Mouse (Mus musculus): ENCODE measurements around the gene Slc16a12. TPM values are rescaled to one million over a fixed set of nuclear protein-coding genes. Genes with fewer than 3 reads are reported as not detected.

Gene Slc16a12
- polyA plus RNA-seq, 2 experiments = 4.8 to 9.7 TPM

GRCm38 (mm10) chr19:34706261-34706660, 40.8 kb downstream of the Slc16a12 start:
- H3K9ac ChIP-seq (replicated peaks) = no peak overlapping the region
- DNase-seq (ENCODE audit: low read depth in 3 of 3, low spot score in 3 of 3) (no peak), ATAC-seq (ENCODE audit: insufficient read depth) (no peak)
- H3K9me3 ChIP-seq (ENCODE audit: control insufficient read depth, low read length) = no peaks in the 10 kb centered on the region
- TF ChIP-seq CTCF (IDR thresholded peaks at IDR 0.05; ENCODE audit: low read depth) (no peak), EP300 (IDR thresholded peaks at IDR 0.05; ENCODE audit: low read depth) (no peak)
- H3K4me3 ChIP-seq (ENCODE audit: insufficient read depth in 1 of 2, low read depth in 2 of 2, low read length in 2 of 2) = no peak overlapping the region
- no peak overlapping the region for H3K4me2 ChIP-seq (ENCODE audit: low read depth)
- no peaks in the 10 kb centered on the region for H3K36me3 ChIP-seq (replicated peaks; ENCODE audit: control insufficient read depth, insufficient read depth, low read depth)
- H3K4me1 ChIP-seq (replicated peaks; ENCODE audit: control insufficient read depth in 2 of 2, insufficient read depth in 2 of 2, low read length in 1 of 2) = no peaks in the 10 kb centered on the region; a peak in 1 of 4 replicates
- H3K27me3 ChIP-seq (ENCODE audit: control insufficient read depth, insufficient read depth, low read length) = no peaks in the 10 kb centered on the region
- no peak overlapping the region for H3K27ac ChIP-seq
- WGBS (ENCODE audit: insufficient replicate concordance) = 66% methylated on average over 6 of the region's 6 CpGs

GRCm38 (mm10) chr19:34705141-34705540, 41.9 kb downstream of the Slc16a12 start:
- no peaks in the 10 kb centered on the region for H3K4me1 ChIP-seq (replicated peaks; ENCODE audit: control insufficient read depth in 2 of 2, insufficient read depth in 2 of 2, low read length in 1 of 2)
- no peak overlapping the region for H3K4me2 ChIP-seq (ENCODE audit: low read depth)
- H3K27me3 ChIP-seq (ENCODE audit: control insufficient read depth, insufficient read depth, low read length) = no peaks in the 10 kb centered on the region
- ATAC-seq (ENCODE audit: insufficient read depth) (no peak), DNase-seq (ENCODE audit: low read depth in 3 of 3, low spot score in 3 of 3) (no peak)
- TF ChIP-seq EP300 (IDR thresholded peaks at IDR 0.05; ENCODE audit: low read depth) (no peak), CTCF (IDR thresholded peaks at IDR 0.05; ENCODE audit: low read depth) (no peak)
- no peak overlapping the region for H3K27ac ChIP-seq
- no peaks in the 10 kb centered on the region for H3K9me3 ChIP-seq (ENCODE audit: control insufficient read depth, low read length)
- H3K36me3 ChIP-seq (replicated peaks; ENCODE audit: control insufficient read depth, insufficient read depth, low read depth) = no peaks in the 10 kb centered on the region
- no peak overlapping the region for H3K4me3 ChIP-seq (ENCODE audit: insufficient read depth in 1 of 2, low read depth in 2 of 2, low read length in 2 of 2)
- no peak overlapping the region for H3K9ac ChIP-seq (replicated peaks)
- 65% methylated on average over 1 of the region's 1 CpGs for WGBS (ENCODE audit: insufficient replicate concordance)

GRCm38 (mm10) chr19:34699300-34699699, 47.8 kb downstream of the Slc16a12 start:
- ATAC-seq (ENCODE audit: insufficient read depth) (no peak), DNase-seq (ENCODE audit: low read depth in 3 of 3, low spot score in 3 of 3) (no peak)
- Histone ChIP-seq H3K4me1 (replicated peaks; ENCODE audit: control insufficient read depth in 2 of 2, insufficient read depth in 2 of 2, low read length in 1 of 2) (peaks cover 0 to 6% of the 10 kb centered on the region in 2 experiments; a peak in 1 of 4 replicates), H3K9ac (replicated peaks) (no peak overlapping the region), H3K4me2 (ENCODE audit: low read depth) (no peak overlapping the region), H3K9me3 (ENCODE audit: control insufficient read depth, low read length) (no peaks in the 10 kb centered on the region), H3K27ac (no peak overlapping the region), H3K27me3 (ENCODE audit: control insufficient read depth, insufficient read depth, low read length) (no peaks in the 10 kb centered on the region), H3K36me3 (replicated peaks; ENCODE audit: control insufficient read depth, insufficient read depth, low read depth) (no peaks in the 10 kb centered on the region), H3K4me3 (ENCODE audit: insufficient read depth in 1 of 2, low read depth in 2 of 2, low read length in 2 of 2) (no peak overlapping the region)
- no peak for TF ChIP-seq CTCF (IDR thresholded peaks at IDR 0.05; ENCODE audit: low read depth)
- no peak for TF ChIP-seq EP300 (IDR thresholded peaks at IDR 0.05; ENCODE audit: low read depth)
- WGBS (ENCODE audit: insufficient replicate concordance) = 66% methylated on average over 2 of the region's 2 CpGs

GRCm38 (mm10) chr19:34698852-34699251, 48.2 kb downstream of the Slc16a12 start:
- ATAC-seq (ENCODE audit: insufficient read depth) = no peak
- Histone ChIP-seq H3K36me3 (replicated peaks; ENCODE audit: control insufficient read depth, insufficient read depth, low read depth) (no peaks in the 10 kb centered on the region), H3K4me3 (ENCODE audit: insufficient read depth in 1 of 2, low read depth in 2 of 2, low read length in 2 of 2) (no peak overlapping the region), H3K4me2 (ENCODE audit: low read depth) (no peak overlapping the region), H3K4me1 (replicated peaks; ENCODE audit: control insufficient read depth in 2 of 2, insufficient read depth in 2 of 2, low read length in 1 of 2) (peaks cover 0 to 6% of the 10 kb centered on the region in 2 experiments; a peak in 1 of 4 replicates), H3K27ac (no peak overlapping the region), H3K9ac (replicated peaks) (no peak overlapping the region), H3K9me3 (ENCODE audit: control insufficient read depth, low read length) (no peaks in the 10 kb centered on the region), H3K27me3 (ENCODE audit: control insufficient read depth, insufficient read depth, low read length) (no peaks in the 10 kb centered on the region)
- no peak for DNase-seq (ENCODE audit: low read depth in 3 of 3, low spot score in 3 of 3)
- 63% methylated on average over 1 of the region's 1 CpGs for WGBS (ENCODE audit: insufficient replicate concordance)
- TF ChIP-seq CTCF (IDR thresholded peaks at IDR 0.05; ENCODE audit: low read depth) (no peak), EP300 (IDR thresholded peaks at IDR 0.05; ENCODE audit: low read depth) (no peak)

GRCm38 (mm10) chr19:34698432-34698831, 48.7 kb downstream of the Slc16a12 start:
- Histone ChIP-seq H3K9me3 (ENCODE audit: control insufficient read depth, low read length) (no peaks in the 10 kb centered on the region), H3K4me2 (ENCODE audit: low read depth) (no peak overlapping the region), H3K27me3 (ENCODE audit: control insufficient read depth, insufficient read depth, low read length) (no peaks in the 10 kb centered on the region), H3K4me1 (replicated peaks; ENCODE audit: control insufficient read depth in 2 of 2, insufficient read depth in 2 of 2, low read length in 1 of 2) (peaks cover 0 to 6% of the 10 kb centered on the region in 2 experiments; a peak in 1 of 4 replicates), H3K4me3 (ENCODE audit: insufficient read depth in 1 of 2, low read depth in 2 of 2, low read length in 2 of 2) (no peak overlapping the region), H3K27ac (no peak overlapping the region), H3K9ac (replicated peaks) (no peak overlapping the region), H3K36me3 (replicated peaks; ENCODE audit: control insufficient read depth, insufficient read depth, low read depth) (no peaks in the 10 kb centered on the region)
- TF ChIP-seq CTCF (IDR thresholded peaks at IDR 0.05; ENCODE audit: low read depth) (no peak), EP300 (IDR thresholded peaks at IDR 0.05; ENCODE audit: low read depth) (no peak)
- 53% methylated on average over 3 of the region's 3 CpGs for WGBS (ENCODE audit: insufficient replicate concordance)
- ATAC-seq (ENCODE audit: insufficient read depth) = no peak
- no peak for DNase-seq (ENCODE audit: low read depth in 3 of 3, low spot score in 3 of 3)
